Mouse (Mus musculus) forebrain, postnatal 0 days (tissue): ENCODE results near the gene Gm16867. TPM values are rescaled to one million over a fixed set of nuclear protein-coding genes. Genes with fewer than 3 reads are reported as not detected.
"Not testable (repeated sequence)": the region's sequence is repeated elsewhere in the genome, so short reads cannot be mapped to it uniquely, and the experiment has no call there.

Experiments
- ATAC-seq: fragments of 200-750 bp; cut with Nextera tagmentation; 2 replicates; pipeline ENCODE4 v1.8.0; 2017; ENCODE audit warnings: mild to moderate bottlenecking, moderate library complexity
- DNase-seq: peaks from one replicate; pipeline ENCODE4 v3.0.0-alpha.2; 2015
- H3K27ac ChIP-seq: fragments of 300-500 bp; sonication (generic); 2 replicates; pipeline ENCODE4 v1.5.1; 2014; ENCODE audit warnings: low read depth, mild to moderate bottlenecking, antibody characterized with exemption, low read length, moderate library complexity, mixed read lengths
- H3K27me3 ChIP-seq: fragments of 300-500 bp; sonication (generic); 2 replicates; pipeline ENCODE4 v1.6.1; 2014; ENCODE audit warnings: mild to moderate bottlenecking, low read length, mixed read lengths; ENCODE audit not compliant: insufficient read depth
- H3K36me3 ChIP-seq: fragments of 300-500 bp; sonication (generic); 2 replicates; pipeline ENCODE4 v1.6.1; 2014; ENCODE audit warnings: mild to moderate bottlenecking, moderate library complexity; ENCODE audit not compliant: insufficient read depth
- H3K4me1 ChIP-seq: fragments of 300-500 bp; sonication (generic); 2 replicates; pipeline ENCODE4 v1.6.1; 2014; ENCODE audit warnings: antibody characterized with exemption; ENCODE audit not compliant: insufficient read depth
- H3K4me2 ChIP-seq: fragments of 300-500 bp; sonication (generic); 2 replicates; pipeline ENCODE4 v1.6.1; 2014; ENCODE audit warnings: low read depth, mild to moderate bottlenecking, moderate library complexity
- H3K4me3 ChIP-seq: fragments of 300-500 bp; sonication (generic); 2 replicates; pipeline ENCODE4 v1.5.1; 2014; ENCODE audit warnings: low read depth, low read length, mixed read lengths
- H3K9ac ChIP-seq: fragments of 300-500 bp; sonication (generic); 2 replicates; pipeline ENCODE4 v1.6.1; 2014; ENCODE audit warnings: mild to moderate bottlenecking
- H3K9me3 ChIP-seq: fragments of 300-500 bp; sonication (generic); 2 replicates; pipeline ENCODE4 v1.6.1; 2016; ENCODE audit warnings: low read length
- WGBS: fragments of 180-500 bp; shearing (Covaris S2); extraction: QIAGEN DNeasy Blood & Tissue Kit; methylation state at CpG from one replicate; pipeline ENCODE4 v1.1.7; 2014; 5-methylcytosine and 5-hydroxymethylcytosine counted together
- polyA plus RNA-seq: library from polyadenylated mRNA; unstranded; fragments of >200 nt; fragmentation: Nextera tagmentation; extraction: Ambion mirVana; gene quantifications from 2 replicates; pipeline ENCODE4 v1.2.1, GENCODE M21; 2015
- total RNA-seq: library from RNA; depleted of rRNA; stranded (reverse); fragments of >200 nt; gene quantifications from 2 replicates; pipeline ENCODE4 v1.2.3, GENCODE M21; 2014; rRNA removed

Gene Gm16867
- total RNA-seq: not detected in 2 replicates
- polyA plus RNA-seq: not detected in 2 replicates

DNA sequence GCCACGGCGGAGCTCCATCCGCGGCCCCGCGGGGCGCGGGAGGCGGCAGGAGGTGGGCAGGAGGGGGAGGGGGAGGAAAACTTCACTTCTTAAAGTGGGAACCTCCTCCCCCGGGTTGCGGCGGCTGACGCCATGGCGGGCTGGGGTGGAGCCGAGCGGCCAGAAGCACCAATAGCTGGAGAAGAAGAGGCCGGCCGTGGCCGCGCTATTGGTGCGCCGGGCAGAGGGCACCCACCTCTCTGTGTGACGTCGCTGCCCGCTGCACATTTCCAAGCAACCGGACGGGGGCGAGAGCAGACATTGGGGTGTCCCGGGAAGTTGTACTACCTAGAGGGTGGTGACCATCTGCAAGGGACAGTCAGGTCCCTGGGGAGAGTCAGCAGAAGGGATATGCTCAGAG lies at the start of gene Gm16867:
Gene Gm16867 (minus strand): TSS at position 189 of the 400 bp plus-strand sequence.
- H3K4me2 ChIP-seq, DNase-seq, H3K36me3 ChIP-seq, H3K9me3 ChIP-seq, H3K4me3 ChIP-seq, H3K4me1 ChIP-seq, H3K27me3 ChIP-seq, H3K27ac ChIP-seq, H3K9ac ChIP-seq: not testable (repeated sequence)
- WGBS: no CpG with 5 or more reads among the region's 29 CpGs
- peak; percentile 99 for ATAC-seq

- WGBS: no CpG with 5 or more reads among the region's 4 CpGs
- not testable (repeated sequence) for H3K9me3 ChIP-seq, H3K36me3 ChIP-seq, H3K9ac ChIP-seq, H3K27ac ChIP-seq, ATAC-seq, H3K4me1 ChIP-seq, H3K4me2 ChIP-seq, H3K27me3 ChIP-seq, DNase-seq, H3K4me3 ChIP-seq
These were observed 44.1 kb upstream of the Gm16867 start for GRCm38 (mm10) chr14:69547310-69547709.

GRCm38 (mm10) chr14:69545052-69545451 lies 41.9 kb upstream of the Gm16867 start:
- H3K9me3 ChIP-seq, H3K9ac ChIP-seq, H3K36me3 ChIP-seq, H3K4me1 ChIP-seq, H3K27ac ChIP-seq, H3K27me3 ChIP-seq, H3K4me3 ChIP-seq, H3K4me2 ChIP-seq, DNase-seq, ATAC-seq: not testable (repeated sequence)
- WGBS: no CpG with 5 or more reads among the region's 2 CpGs

GRCm38 (mm10) chr14:69544033-69544432 lies 40.9 kb upstream of the Gm16867 start:
- H3K4me2 ChIP-seq, H3K9ac ChIP-seq, H3K27me3 ChIP-seq, H3K9me3 ChIP-seq, H3K27ac ChIP-seq, H3K4me3 ChIP-seq, H3K4me1 ChIP-seq, H3K36me3 ChIP-seq, DNase-seq: not testable (repeated sequence)
- ATAC-seq: peak; percentile 40; the same call in 1 of the 2 replicates
- no CpG with 5 or more reads among the region's 7 CpGs for WGBS

GRCm38 (mm10) chr14:69542695-69543094 lies 39.5 kb upstream of the Gm16867 start:
- not testable (repeated sequence) for H3K9ac ChIP-seq, DNase-seq, H3K27ac ChIP-seq, H3K27me3 ChIP-seq, H3K36me3 ChIP-seq, H3K4me3 ChIP-seq, ATAC-seq, H3K4me1 ChIP-seq, H3K9me3 ChIP-seq, H3K4me2 ChIP-seq
- WGBS: no CpG with 5 or more reads among the region's 7 CpGs

DNA sequence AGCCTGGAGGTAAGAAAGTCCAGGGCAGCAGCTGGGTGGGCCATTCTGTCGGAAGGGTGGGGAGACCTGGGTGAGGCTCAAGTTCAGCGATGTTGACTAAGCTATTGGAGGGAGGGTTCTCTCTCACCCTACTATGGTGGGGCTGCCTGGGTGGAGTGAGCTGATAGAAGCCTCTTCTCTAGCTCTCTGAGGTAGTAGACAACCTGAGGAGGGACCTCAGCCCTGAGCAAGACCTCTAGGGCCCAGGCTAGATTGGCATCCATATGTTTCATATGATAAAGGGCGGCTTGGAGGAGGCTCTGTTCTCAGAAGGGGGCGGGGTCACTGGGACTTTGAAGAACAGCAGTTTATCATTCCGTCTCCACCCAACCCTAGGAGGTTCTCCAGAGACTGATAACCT lies 37.0 kb upstream of the Gm16867 start:
- not testable (repeated sequence) for H3K9ac ChIP-seq, ATAC-seq, H3K27ac ChIP-seq, H3K9me3 ChIP-seq, H3K4me3 ChIP-seq, H3K4me1 ChIP-seq, H3K4me2 ChIP-seq, H3K27me3 ChIP-seq, H3K36me3 ChIP-seq, DNase-seq
- no CpG with 5 or more reads among the region's 5 CpGs for WGBS

- not testable (repeated sequence) for H3K27me3 ChIP-seq, H3K9me3 ChIP-seq, DNase-seq, H3K9ac ChIP-seq, H3K4me2 ChIP-seq, H3K27ac ChIP-seq, ATAC-seq, H3K4me3 ChIP-seq, H3K36me3 ChIP-seq, H3K4me1 ChIP-seq
- no CpG with 5 or more reads among the region's 7 CpGs for WGBS
These were observed 33.4 kb upstream of the Gm16867 start for GRCm38 (mm10) chr14:69536539-69536938.

GRCm38 (mm10) chr14:69526202-69526601 lies 23.0 kb upstream of the Gm16867 start:
- not testable (repeated sequence) for H3K9me3 ChIP-seq, H3K4me3 ChIP-seq, ATAC-seq, H3K4me2 ChIP-seq, H3K27ac ChIP-seq, DNase-seq, H3K4me1 ChIP-seq, H3K36me3 ChIP-seq, H3K27me3 ChIP-seq, H3K9ac ChIP-seq
- whole genome bisulfite sequencing: no CpG with 5 or more reads among the region's 1 CpGs

GRCm38 (mm10) chr14:69523001-69523400 lies 19.8 kb upstream of the Gm16867 start:
- no CpG with 5 or more reads among the region's 1 CpGs for WGBS
- not testable (repeated sequence) for H3K27ac ChIP-seq, DNase-seq, H3K4me3 ChIP-seq, H3K4me1 ChIP-seq, H3K27me3 ChIP-seq, H3K9me3 ChIP-seq, H3K36me3 ChIP-seq, ATAC-seq, H3K9ac ChIP-seq, H3K4me2 ChIP-seq

- no CpG with 5 or more reads among the region's 2 CpGs for WGBS
- not testable (repeated sequence) for H3K4me2 ChIP-seq, H3K27ac ChIP-seq, H3K4me3 ChIP-seq, DNase-seq, H3K9ac ChIP-seq, H3K36me3 ChIP-seq, ATAC-seq, H3K4me1 ChIP-seq, H3K9me3 ChIP-seq, H3K27me3 ChIP-seq
These were observed 17.6 kb upstream of the Gm16867 start for GRCm38 (mm10) chr14:69520810-69521209.

- not testable (repeated sequence) for ATAC-seq, H3K4me1 ChIP-seq
- WGBS: no CpG with 5 or more reads among the region's 2 CpGs
These were observed 9.3 kb upstream of the Gm16867 start, which contains the start of gene Gm27179 for GRCm38 (mm10) chr14:69512449-69512848. TSS of gene Gm27179 (minus strand) at chr14:69512549.

More at GRCm38 (mm10) chr14:69512449-69512848, 9.3 kb upstream of the Gm16867 start, which contains the start of gene Gm27179:
- not testable (repeated sequence) for H3K9me3 ChIP-seq, H3K4me3 ChIP-seq, H3K27me3 ChIP-seq, DNase-seq, H3K9ac ChIP-seq, H3K27ac ChIP-seq, H3K4me2 ChIP-seq, H3K36me3 ChIP-seq
